Mouse (Mus musculus) liver, embryonic 14.5 days (tissue): Measurements from ENCODE around the gene Mfsd4a.

Experiments
- CTCF ChIP-seq: IDR thresholded peaks from 2 replicates; pipeline ENCODE4 v1.5.1; 2016; ENCODE audit warnings: antibody characterized with exemption, low read depth, control low read depth
- EP300 ChIP-seq: IDR thresholded peaks from 2 replicates; pipeline ENCODE4 v1.6.1; 2016; ENCODE audit warnings: antibody characterized with exemption, low read depth

- TF ChIP-seq CTCF (no peak), EP300 (no peak)
Measured at GRCm38 (mm10) chr1:132004574-132005180, 63.2 kb downstream of the Mfsd4a start.
